Mouse (Mus musculus) cortical plate, adult 2 months (tissue): ENCODE data around the gene Reg3d.

Experiments used
- CTCF ChIP-seq: fragments of 200-500 bp; IDR thresholded peaks from 2 replicates; pipeline ENCODE4 v1.5.1; 2011; ENCODE audit warnings: mild to moderate bottlenecking, control low read depth, low read length; ENCODE audit not compliant: insufficient read depth; ENCODE audit errors: extremely low read depth
- POLR2A ChIP-seq: fragments of 200-500 bp; IDR thresholded peaks from 2 replicates; pipeline ENCODE4 v1.6.1; 2011; ENCODE audit warnings: mild to moderate bottlenecking, low read length, control low read depth; ENCODE audit not compliant: insufficient read depth; ENCODE audit errors: extremely low read depth

- TF ChIP-seq POLR2A (no peak), CTCF (no peak)
Measured at GRCm38 (mm10) chr6:78329166-78329565, 49.5 kb downstream of the Reg3d start.
